ENCODE assay signal across 2 mouse cellular contexts in the genomic region with DNA sequence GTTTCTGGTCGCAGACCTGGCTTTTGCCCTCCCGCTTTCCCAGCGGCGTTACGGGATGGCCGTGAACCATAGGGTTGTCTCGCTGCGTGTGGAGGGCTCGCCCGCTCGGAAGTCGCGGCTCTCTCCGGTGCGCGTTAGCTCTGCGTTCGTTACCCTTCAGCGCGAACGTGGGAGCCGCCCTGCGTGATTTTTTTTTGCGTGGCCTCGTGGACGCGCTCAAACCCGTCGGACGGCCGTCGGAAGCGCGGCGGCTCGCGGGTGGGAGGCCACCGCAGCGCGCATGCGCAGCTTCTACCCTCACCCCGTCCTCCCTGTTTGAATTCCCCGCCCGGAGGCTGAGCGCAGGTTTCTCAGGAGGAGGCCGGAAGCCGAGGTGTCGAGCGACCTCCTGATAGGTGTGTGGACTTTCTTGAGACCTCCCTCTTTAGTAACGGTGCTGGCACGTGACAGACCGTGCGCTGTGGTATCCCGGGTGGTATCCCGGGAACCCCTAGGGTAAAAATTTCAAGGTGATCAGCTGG.
TF ChIP-seq lines count a peak whose summit lies in the region.

A gene (plus strand): TSS at position 314 of the 521 bp plus-strand sequence.

TF ChIP-seq in C2C12, 6 proteins besides CTCF, POLR2A, EP300 and RAD21 (continued from another document):
- TF ChIP-seq MYOD1 (IDR thresholded peaks at IDR 0.05; ENCODE audit: control insufficient read depth, insufficient read length, low read depth) (no peak), MYOG (IDR thresholded peaks at IDR 0.05; ENCODE audit: control insufficient read depth, extremely low read depth, insufficient read length) (no peak)

TF ChIP-seq in myocyte, 11 proteins besides CTCF, POLR2A, EP300 and RAD21 (continued from another document):
- no peak for TF ChIP-seq MYOD1 (IDR thresholded peaks at IDR 0.05; ENCODE audit: control insufficient read depth in 1 of 3, insufficient read length in 2 of 3, low read depth in 2 of 3)
- TF ChIP-seq REST (IDR thresholded peaks at IDR 0.05; ENCODE audit: insufficient read depth, insufficient read length), result no peak
- TF ChIP-seq MYOG (IDR thresholded peaks at IDR 0.05; ENCODE audit: control insufficient read depth in 1 of 3, insufficient read depth in 1 of 3, insufficient read length in 2 of 3, low read depth in 2 of 3), result no peak
- no peak for TF ChIP-seq TCF3 (IDR thresholded peaks at IDR 0.05; ENCODE audit: insufficient read length, low read depth)
- TF ChIP-seq E2F4 (IDR thresholded peaks at IDR 0.05; ENCODE audit: insufficient read depth), result peak; percentile 97
- peak; percentile 90 for TF ChIP-seq USF1 (IDR thresholded peaks at IDR 0.05; ENCODE audit: low read depth)
- TF ChIP-seq SRF (IDR thresholded peaks at IDR 0.05; ENCODE audit: control insufficient read depth, insufficient read length, low read depth), result peak; percentile 36
